23 mouse cellular contexts compared by ENCODE assay signal in the genomic region with DNA sequence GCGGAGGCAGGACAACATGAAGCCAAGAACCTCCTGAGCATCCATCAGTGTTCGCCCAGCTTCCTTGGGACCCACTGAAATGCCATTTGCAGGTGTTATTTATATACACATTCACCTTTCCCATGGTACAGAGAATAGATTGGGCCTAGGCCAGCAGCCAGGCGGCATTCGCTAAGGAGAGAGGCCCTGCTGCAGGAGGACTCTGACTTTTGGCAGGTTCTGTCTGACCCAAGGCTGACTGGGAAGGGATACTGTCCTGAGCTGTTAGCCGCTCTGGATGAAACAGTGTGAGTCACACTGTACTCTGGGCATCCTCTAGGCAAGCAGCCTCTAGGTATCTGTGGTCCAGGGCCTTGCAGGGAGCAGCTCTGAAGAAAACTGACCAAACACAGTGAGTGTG. TPM values are rescaled to one million over a fixed set of nuclear protein-coding genes. Genes with fewer than 3 reads are reported as not detected.
A peak's percentile ranks its signal among the peaks of the same experiment; 100 is the strongest.
DNase-seq lines count a peak whose midpoint lies in the region; ATAC-seq and TF ChIP-seq lines count a peak whose summit lies in the region.
"Had no signal": no experiment of that assay in that cellular context is flagged by ENCODE, and none has a peak within 500 bp of the region (broad histone marks: within the 10 kb centered on the region; RNA-seq: fewer than 3 reads in every experiment).

No protein-coding gene starts in this region.

- no peaks in the 10 kb centered on the region for H3K27me3 ChIP-seq in heart, embryonic 12.5 days (replicated peaks)
- H3K27me3 ChIP-seq: neural tube, embryonic 15.5 days had no signal

- DNase-seq in heart, adult 9 months (ENCODE audit: low spot score in 2 of 2): no peak
- peak; percentile 73 for DNase-seq in 3T3-L1 (ENCODE audit: low read depth, low spot score)
- peak; percentile 52 for DNase-seq in cerebellum, postnatal 10 days
- no peak for DNase-seq in ovary, postnatal 36 days (ENCODE audit: low spot score)
- no peak for DNase-seq in urinary bladder, postnatal 25 days (ENCODE audit: low spot score)
- DNase-seq: adrenal gland, adult 8-10 months; embryo, embryonic 11 days; gastrocnemius, postnatal 14 days; lung, embryonic 14.5 days; lung, postnatal 4 days; thymus, postnatal 36 days had no signal

- peaks cover 5% of the 10 kb centered on the region; the same call in 1 of the 2 replicates for H3K36me3 ChIP-seq in heart, embryonic 12.5 days
- H3K36me3 ChIP-seq: embryonic facial prominence, embryonic 15.5 days; G1E had no signal

- H3K27ac ChIP-seq in heart, embryonic 12.5 days (ENCODE audit: poor library complexity, severe bottlenecking): no peak overlapping the region
- peak overlapping the region; percentile 36; the same call in 1 of the 2 replicates for H3K27ac ChIP-seq in bone marrow, adult 2 months (ENCODE audit: control insufficient read depth, insufficient read depth, low read depth, low read length, poor library complexity)
- H3K27ac ChIP-seq: embryonic facial prominence, embryonic 15.5 days; heart, embryonic 15.5 days; hindbrain, embryonic 13.5 days; liver, embryonic 12.5 days; midbrain, embryonic 13.5 days; neural tube, embryonic 15.5 days had no signal

- ATAC-seq in heart, embryonic 12.5 days (ENCODE audit: insufficient number of reproducible peaks, low FRiP score): no peak
- ATAC-seq: CD4-positive, CD25-positive, alpha-beta regulatory T cell, adult 4 months; intestine, embryonic 16.5 days; liver, embryonic 12.5 days; midbrain, embryonic 13.5 days had no signal

- H3K9ac ChIP-seq in heart, embryonic 12.5 days: peak overlapping the region; percentile 52
- H3K9ac ChIP-seq: embryonic facial prominence, embryonic 15.5 days; heart, embryonic 15.5 days; hindbrain, embryonic 13.5 days; liver, embryonic 12.5 days; lung, embryonic 14.5 days; midbrain, embryonic 13.5 days; neural tube, embryonic 15.5 days had no signal

- TF ChIP-seq CTCF in bone marrow, adult 2 months (IDR thresholded peaks at IDR 0.05; ENCODE audit: control insufficient read depth, insufficient read depth, low read length): no peak

- no peak overlapping the region for H3K4me2 ChIP-seq in heart, embryonic 12.5 days
- H3K4me2 ChIP-seq: embryonic facial prominence, embryonic 15.5 days; heart, embryonic 15.5 days; hindbrain, embryonic 13.5 days; liver, embryonic 12.5 days; lung, embryonic 14.5 days; midbrain, embryonic 13.5 days; neural tube, embryonic 15.5 days had no signal

- H3K4me1 ChIP-seq in heart, embryonic 12.5 days (replicated peaks): peaks cover 51% of the 10 kb centered on the region
- H3K4me1 ChIP-seq in bone marrow, adult 2 months (ENCODE audit: control insufficient read depth, insufficient read depth, low read length): peaks cover 16% of the 10 kb centered on the region

- WGBS in heart, embryonic 12.5 days: 86% methylated on average over 5 of the region's 5 CpGs
- WGBS in bone marrow, adult 2 months: 88% methylated on average over 5 of the region's 5 CpGs

- 0 out of 2 replicates have a peak, but pooled peaks cover 2% of the 10 kb centered on the region for H3K9me3 ChIP-seq in heart, embryonic 12.5 days (replicated peaks)
- H3K9me3 ChIP-seq: embryonic facial prominence, embryonic 15.5 days; heart, embryonic 15.5 days; liver, embryonic 12.5 days; midbrain, embryonic 13.5 days; neural tube, embryonic 15.5 days had no signal

- no peak for TF ChIP-seq POLR2A in bone marrow, adult 2 months (IDR thresholded peaks at IDR 0.05; ENCODE audit: borderline replicate concordance, control insufficient read depth, low read depth, low read length)

- H3K4me3 ChIP-seq in heart, embryonic 12.5 days: no peak overlapping the region
- H3K4me3 ChIP-seq in bone marrow, adult 2 months (replicated peaks; ENCODE audit: control insufficient read depth, low read depth, low read length): no peak overlapping the region
- H3K4me3 ChIP-seq: embryonic facial prominence, embryonic 15.5 days; heart, embryonic 15.5 days; hindbrain, embryonic 13.5 days; liver, embryonic 12.5 days; midbrain, embryonic 13.5 days; myocyte; neural tube, embryonic 15.5 days had no signal

RNA-seq across cellular contexts. Expression of gene Gfod1, which starts 6.4 kb away (rescaled TPM):
- polyA plus RNA-seq in heart, embryonic 12.5 days (2016; fragmentation: Nextera tagmentation; extraction: Ambion mirVana): 0.98 and 1.0 TPM in 2 replicates
- 3.4 and 10.4 TPM in 2 replicates for polyA plus RNA-seq in bone marrow, adult 2 months (2011; ENCODE audit: insufficient read depth, insufficient read length, low replicate concordance, missing spikeins)

Comparison
In these comparisons a context has a peak if more than half of its experiments do, and no peak if none do; other contexts are left out.
1. DNase-seq: peak in 3T3-L1 (single experiment) and cerebellum, postnatal 10 days (2 of 2); none in heart, adult 9 months (0 of 2), ovary, postnatal 36 days (single experiment) and urinary bladder, postnatal 25 days (single experiment).